Mouse (Mus musculus): Measurements from ENCODE around the gene 1810037I17Rik.
"Not testable (repeated sequence)": the region's sequence is repeated elsewhere in the genome, so short reads cannot be mapped to it uniquely, and the experiment has no call there.

Gene 1810037I17Rik

GRCm38 (mm10) chr3:122932466-122932865 lies 8.5 kb downstream of the 1810037I17Rik start:
- no peak for DNase-seq (ENCODE audit: low read depth)

GRCm38 (mm10) chr3:122937176-122937575 lies 13.2 kb downstream of the 1810037I17Rik start:
- not testable (repeated sequence) for DNase-seq (ENCODE audit: low read depth)

GRCm38 (mm10) chr3:122939215-122939614 lies 15.2 kb downstream of the 1810037I17Rik start:
- DNase-seq (ENCODE audit: low read depth): peak; percentile 46

GRCm38 (mm10) chr3:122943387-122943890 lies 19.4 kb downstream of the 1810037I17Rik start:
- no peak for DNase-seq (ENCODE audit: low read depth)

- DNase-seq (ENCODE audit: low read depth): no peak
Observed at GRCm38 (mm10) chr3:122950129-122950528, 26.1 kb downstream of the 1810037I17Rik start.

GRCm38 (mm10) chr3:122964301-122964700 lies 40.3 kb downstream of the 1810037I17Rik start:
- DNase-seq (ENCODE audit: low read depth): no peak

GRCm38 (mm10) chr3:122968391-122968790 lies 44.4 kb downstream of the 1810037I17Rik start:
- no peak for DNase-seq (ENCODE audit: low read depth)

GRCm38 (mm10) chr3:122972126-122972822 lies 48.3 kb downstream of the 1810037I17Rik start:
- DNase-seq (ENCODE audit: low read depth): no peak

- DNase-seq (ENCODE audit: low read depth): no peak
Observed at GRCm38 (mm10) chr3:122974833-122975232, 50.8 kb downstream of the 1810037I17Rik start.

- no peak for DNase-seq (ENCODE audit: low read depth)
Observed at GRCm38 (mm10) chr3:122975363-122975762, 51.4 kb downstream of the 1810037I17Rik start.

Data from c-Kit-positive CD71-negative TER-119-negative erythroid progenitor cells, embryonic 14.5 days (primary cell).